Mouse (Mus musculus): ENCODE measurements around the gene Sesn2.
"Not testable (repeated sequence)": the region's sequence is repeated elsewhere in the genome, so short reads cannot be mapped to it uniquely, and the experiment has no call there.

Sesn2 gene

GRCm38 (mm10) chr4:132484820-132485219 is 25.5 kb downstream of the Sesn2 start:
- no peak for ATAC-seq (ENCODE audit: insufficient number of reproducible peaks, low FRiP score, low TSS enrichment)

- ATAC-seq (ENCODE audit: insufficient number of reproducible peaks, low FRiP score, low TSS enrichment): no peak
Measured at GRCm38 (mm10) chr4:132484231-132484630, 26.1 kb downstream of the Sesn2 start.

GRCm38 (mm10) chr4:132482956-132483608 is 27.2 kb downstream of the Sesn2 start:
- no peak for ATAC-seq (ENCODE audit: insufficient number of reproducible peaks, low FRiP score, low TSS enrichment)

DNA sequence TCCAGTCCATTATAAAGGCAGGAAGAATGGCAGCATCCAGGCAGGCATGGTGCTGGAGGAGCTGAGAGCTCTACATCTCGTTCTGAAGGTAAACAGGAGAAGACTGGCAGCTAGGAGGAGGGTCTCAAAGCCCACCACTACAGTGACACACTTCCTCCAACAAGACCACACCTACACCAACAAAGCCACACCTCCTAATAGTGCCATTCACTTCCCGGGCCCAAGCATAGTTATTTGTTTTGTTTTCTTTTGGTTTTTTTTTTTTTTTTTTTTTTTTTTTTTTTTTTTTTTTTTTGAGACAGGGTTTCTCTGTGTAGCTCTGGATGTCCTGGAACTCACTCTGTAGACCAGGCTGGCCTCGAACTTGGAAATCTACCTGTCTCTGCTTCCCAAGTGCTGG is 28.2 kb downstream of the Sesn2 start:
- ATAC-seq (ENCODE audit: insufficient number of reproducible peaks, low FRiP score, low TSS enrichment): not testable (repeated sequence)

DNA sequence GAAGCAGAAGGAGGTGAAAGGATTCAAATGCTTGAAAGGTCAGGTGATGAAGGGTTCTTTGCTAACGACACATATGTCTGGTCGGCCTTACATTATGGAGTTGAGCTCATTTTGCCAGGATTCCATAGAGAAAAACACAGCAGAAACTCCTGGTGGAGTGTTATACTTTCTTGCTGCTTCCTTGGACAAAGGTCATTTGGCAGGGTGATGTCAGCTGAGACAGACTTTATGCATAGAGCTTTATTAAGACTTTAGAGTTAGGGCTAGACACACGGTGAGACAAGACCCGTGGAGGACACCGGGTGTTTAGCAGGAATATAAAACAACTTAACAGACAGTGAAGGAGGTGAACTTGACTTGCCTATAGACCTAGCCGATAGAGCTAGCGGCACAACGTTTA is 32.5 kb downstream of the Sesn2 start:
- ATAC-seq (ENCODE audit: insufficient number of reproducible peaks, low FRiP score, low TSS enrichment): no peak

DNA sequence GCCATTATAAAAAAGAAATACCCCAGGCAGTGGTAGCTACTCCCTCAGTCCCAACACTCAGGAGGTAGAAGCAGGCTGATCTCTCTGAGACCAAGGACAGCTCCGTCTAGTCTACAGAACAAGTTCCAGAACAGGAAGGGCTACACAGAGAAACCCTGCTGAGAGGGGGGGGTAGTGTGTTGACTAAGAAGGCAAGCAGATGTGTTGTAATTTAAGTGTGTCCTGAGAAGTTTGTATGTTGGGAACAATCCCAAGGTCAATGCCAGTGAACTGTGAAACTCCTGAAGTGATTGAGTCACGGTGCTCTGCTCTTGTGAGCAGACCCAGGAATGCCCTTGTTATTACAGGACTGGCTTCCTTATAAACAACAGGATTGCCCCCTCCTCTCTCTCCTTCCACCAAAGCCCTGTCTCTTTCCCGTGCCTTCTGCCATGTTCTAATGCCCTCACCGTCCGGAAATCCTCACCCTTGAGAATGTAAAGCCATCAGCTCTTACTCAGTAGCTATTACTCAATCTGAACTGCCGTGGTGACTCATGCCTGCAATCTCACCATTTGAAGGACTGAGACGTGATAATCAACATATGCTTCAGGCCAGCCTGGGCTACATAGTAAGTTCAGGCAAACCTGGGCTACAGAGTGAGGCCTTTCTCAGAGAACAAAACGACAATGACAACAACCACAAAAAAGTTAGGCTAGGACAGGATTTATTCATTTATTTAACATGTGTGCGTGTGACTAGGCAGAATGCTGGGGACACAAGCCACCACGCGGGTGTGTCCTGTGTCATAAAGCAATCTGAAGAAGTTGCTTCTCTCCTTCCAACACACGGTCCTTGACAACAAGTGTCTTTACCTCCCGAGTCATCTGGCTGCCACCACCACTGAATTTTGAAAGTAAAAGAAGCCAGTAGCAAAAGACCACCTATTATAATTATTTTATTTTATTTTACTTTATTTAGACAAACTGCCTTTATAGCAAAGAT is 34.1 kb downstream of the Sesn2 start:
- ATAC-seq (ENCODE audit: insufficient number of reproducible peaks, low FRiP score, low TSS enrichment): no peak

GRCm38 (mm10) chr4:132474631-132475030 is 35.7 kb downstream of the Sesn2 start:
- no peak for ATAC-seq (ENCODE audit: insufficient number of reproducible peaks, low FRiP score, low TSS enrichment)

DNA sequence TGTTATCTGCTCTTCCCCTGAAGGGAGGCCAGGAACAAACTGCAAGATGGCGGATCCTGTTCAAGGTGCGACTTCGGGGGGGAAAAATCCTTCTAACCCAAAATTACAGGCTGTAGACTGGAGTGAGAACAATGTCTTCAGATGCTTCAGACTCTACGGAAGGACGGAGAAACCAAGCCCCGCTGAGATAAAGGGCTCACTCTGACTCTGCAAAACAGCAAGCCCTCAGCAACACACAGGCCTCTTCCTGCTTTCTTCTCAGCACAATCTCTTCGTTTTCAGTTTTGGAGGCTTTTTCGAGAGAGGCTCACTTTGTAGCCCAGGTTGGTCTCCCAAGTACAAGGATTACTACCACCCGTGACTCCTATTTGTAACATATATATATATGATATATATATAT is 36.9 kb downstream of the Sesn2 start:
- no peak for ATAC-seq (ENCODE audit: insufficient number of reproducible peaks, low FRiP score, low TSS enrichment)

DNA sequence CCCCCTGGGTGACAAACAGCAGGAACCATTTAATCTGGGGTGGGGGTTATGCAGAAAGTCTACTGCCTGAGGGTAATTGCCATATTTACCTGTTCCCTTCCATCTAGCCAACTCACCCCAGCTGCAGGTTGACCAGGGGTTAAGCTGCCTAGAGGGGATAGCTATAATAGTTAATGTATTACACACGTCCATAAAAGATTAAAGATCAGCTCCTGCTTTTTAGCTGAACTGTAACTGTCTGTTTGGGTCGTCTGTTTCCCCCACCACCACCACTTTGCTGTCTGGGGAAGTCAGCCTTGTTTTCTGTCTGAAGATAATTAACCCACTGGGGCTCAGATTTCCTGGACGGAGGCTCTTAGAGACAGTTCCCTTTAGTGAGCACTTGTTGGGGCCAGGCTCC is 40.4 kb downstream of the Sesn2 start:
- no peak for ATAC-seq (ENCODE audit: insufficient number of reproducible peaks, low FRiP score, low TSS enrichment)

GRCm38 (mm10) chr4:132464255-132464613 is 46.1 kb downstream of the Sesn2 start:
- ATAC-seq (ENCODE audit: insufficient number of reproducible peaks, low FRiP score, low TSS enrichment): no peak

DNA sequence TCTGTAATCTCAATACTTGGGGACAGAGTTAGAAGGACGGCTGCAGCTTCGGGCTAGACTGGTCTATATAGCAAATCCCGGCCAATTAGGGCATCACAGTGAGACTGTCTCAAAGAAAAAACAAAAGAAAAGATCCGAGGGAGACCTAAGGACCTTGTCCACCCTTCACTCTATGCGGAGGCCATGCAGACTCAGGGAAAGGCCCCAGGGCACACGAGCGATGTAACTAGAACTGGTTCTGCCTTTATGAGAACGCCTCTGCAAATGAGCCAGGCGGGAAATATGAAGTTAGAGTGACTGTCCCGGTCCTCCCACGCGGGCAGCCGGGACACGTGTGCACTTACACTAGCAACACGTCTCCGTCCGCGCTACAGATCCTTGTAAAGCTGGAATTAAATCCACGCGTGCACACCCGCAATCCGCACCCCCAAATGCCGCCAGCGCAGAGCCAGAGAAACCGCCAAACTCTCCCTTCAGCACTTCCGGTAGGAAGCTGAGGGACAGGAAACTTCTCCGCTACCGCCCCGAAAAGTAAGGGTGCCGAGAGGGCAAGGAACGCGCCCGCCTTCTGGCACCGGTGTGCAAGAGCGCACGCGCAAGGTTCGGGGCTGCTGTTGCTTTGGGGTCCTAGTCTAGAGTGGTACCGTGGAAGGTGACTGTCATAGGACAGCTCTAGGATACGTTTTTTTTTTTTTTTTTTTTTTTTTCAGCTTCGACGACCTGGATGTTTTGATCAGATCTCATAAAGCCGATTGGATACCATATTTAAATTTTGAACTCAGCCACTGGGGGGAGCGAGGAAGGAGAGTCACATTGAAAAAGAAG is 46.7 kb downstream of the Sesn2 start, which contains the start of gene Med18:
Med18 (minus strand) TSS at position 492 of the 825 bp plus-strand sequence.
- ATAC-seq (ENCODE audit: insufficient number of reproducible peaks, low FRiP score, low TSS enrichment): peak; percentile 85; the same call in 1 of the 2 replicates

DNA sequence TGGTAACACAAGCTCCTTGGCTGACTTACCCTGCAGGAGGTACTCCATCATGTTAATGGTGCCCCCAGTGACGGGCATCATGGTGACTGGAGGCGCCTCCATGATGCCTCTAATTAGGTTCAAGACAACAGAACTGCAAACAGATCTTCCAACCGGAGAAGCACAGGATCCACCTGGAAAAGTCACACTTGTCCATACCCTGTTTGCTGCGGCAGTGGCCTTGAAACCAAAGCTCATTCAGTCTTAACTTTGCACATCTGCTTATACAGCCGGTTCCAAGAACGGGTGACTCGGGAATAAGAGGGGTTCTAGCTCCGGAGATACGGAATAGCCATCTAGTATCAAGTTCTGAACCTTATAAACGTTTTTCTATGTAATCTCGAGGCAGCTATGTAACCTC is 47.5 kb downstream of the Sesn2 start:
- no peak for ATAC-seq (ENCODE audit: insufficient number of reproducible peaks, low FRiP score, low TSS enrichment)

GRCm38 (mm10) chr4:132460225-132460624 is 50.1 kb downstream of the Sesn2 start:
- ATAC-seq (ENCODE audit: insufficient number of reproducible peaks, low FRiP score, low TSS enrichment): no peak

DNA sequence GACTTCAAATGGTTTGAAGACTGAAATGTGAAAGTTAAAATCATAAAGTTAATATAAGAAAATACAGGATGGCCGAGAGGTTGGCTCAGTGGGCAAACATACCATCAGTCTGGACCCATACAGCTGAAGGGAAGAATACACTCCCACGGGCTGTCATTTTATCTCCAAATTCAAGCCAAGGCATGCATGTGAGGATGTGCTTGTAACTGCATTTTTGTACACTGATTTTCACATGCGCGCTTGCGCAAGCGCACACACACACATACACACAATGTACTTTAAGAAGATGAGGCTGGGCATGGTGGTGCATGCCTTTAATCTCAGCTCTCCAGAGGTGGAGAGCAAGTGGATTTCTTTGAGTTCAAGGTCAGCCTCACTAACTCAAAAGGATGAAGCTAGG is 54.7 kb downstream of the Sesn2 start:
- ATAC-seq (ENCODE audit: insufficient number of reproducible peaks, low FRiP score, low TSS enrichment): no peak

GRCm38 (mm10) chr4:132455146-132455545 is 55.2 kb downstream of the Sesn2 start:
- ATAC-seq (ENCODE audit: insufficient number of reproducible peaks, low FRiP score, low TSS enrichment): no peak

- no peak for ATAC-seq (ENCODE audit: insufficient number of reproducible peaks, low FRiP score, low TSS enrichment)
Measured at GRCm38 (mm10) chr4:132454216-132454615, 56.1 kb downstream of the Sesn2 start.

DNA sequence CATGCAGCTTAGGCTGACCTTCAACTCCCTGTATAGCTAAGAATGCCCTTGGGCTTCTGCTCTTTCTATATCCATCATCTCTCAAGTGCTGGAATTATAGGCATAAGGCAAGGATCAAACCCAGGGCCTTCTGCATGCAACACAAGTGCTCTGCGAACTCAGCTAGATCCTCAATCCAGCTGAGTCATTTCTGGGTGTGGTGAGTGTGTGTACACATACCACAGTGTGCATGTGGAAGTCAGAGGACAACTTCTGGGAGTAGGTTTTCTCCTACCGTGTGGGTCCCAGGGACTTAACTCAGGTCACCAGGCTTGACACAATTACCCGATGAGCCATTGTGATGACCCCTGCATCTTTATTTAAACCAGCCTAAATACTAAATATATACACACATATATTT is 60.5 kb downstream of the Sesn2 start:
- ATAC-seq (ENCODE audit: insufficient number of reproducible peaks, low FRiP score, low TSS enrichment): no peak

DNA sequence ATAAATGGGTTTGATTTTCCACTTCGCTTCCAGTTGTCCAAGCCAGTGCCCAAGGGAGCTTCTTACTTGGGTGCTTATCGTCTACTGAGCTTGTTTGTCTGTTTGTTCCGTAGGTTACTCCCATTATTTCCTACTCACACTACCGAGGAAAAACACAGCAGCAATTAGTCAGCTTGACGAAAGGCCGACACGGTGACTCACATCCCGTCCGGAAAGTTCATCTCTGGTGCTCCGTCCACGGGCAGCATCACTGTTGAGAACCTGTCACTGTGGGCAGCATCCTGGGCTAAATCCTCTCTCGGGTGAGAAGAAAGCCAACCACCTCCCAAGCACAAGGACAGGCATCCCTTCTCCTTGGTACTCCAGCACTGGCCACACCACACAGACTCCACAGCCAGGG is 64.2 kb downstream of the Sesn2 start:
- ATAC-seq (ENCODE audit: insufficient number of reproducible peaks, low FRiP score, low TSS enrichment): no peak

DNA sequence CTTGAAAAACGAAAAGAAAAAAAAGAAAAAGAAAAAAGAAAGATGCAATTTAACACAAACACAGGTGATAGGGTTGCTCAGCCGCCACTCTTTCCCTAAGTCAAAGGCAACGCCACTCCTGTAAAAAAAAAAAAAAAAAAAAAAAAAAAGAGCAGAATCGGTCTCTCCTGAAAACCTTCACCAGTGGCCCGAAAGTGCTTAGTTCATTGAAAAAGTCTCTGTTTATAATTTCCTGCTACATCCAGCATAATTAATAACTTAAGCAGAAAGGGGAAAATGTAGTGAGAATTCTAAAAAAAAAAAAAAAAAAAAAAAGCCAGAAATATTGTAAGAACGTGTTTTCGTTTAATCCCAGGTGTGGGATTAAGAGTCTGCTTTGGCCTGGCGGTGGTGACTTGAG is 65.8 kb downstream of the Sesn2 start:
- ATAC-seq (ENCODE audit: insufficient number of reproducible peaks, low FRiP score, low TSS enrichment): no peak
